Mouse (Mus musculus) liver, adult 2 months (tissue): ENCODE measurements at regions not wholly inside any gene's neighbourhood (a gene's known extent, or its start where the extent isn't known, plus 50 kb on each side); places are given as distances from the start of the nearest gene placed in this dataset.

Experiments
- CTCF ChIP-seq: fragments of 200-500 bp; IDR thresholded peaks from 2 replicates; pipeline ENCODE4 v1.5.1; 2011; ENCODE audit warnings: low read depth, low read length, control low read depth
- POLR2A ChIP-seq: fragments of 200-500 bp; IDR thresholded peaks from 2 replicates; pipeline ENCODE4 v1.6.1; 2011; ENCODE audit warnings: low read length, control low read depth; ENCODE audit not compliant: insufficient read depth; ENCODE audit errors: extremely low read depth

DNA sequence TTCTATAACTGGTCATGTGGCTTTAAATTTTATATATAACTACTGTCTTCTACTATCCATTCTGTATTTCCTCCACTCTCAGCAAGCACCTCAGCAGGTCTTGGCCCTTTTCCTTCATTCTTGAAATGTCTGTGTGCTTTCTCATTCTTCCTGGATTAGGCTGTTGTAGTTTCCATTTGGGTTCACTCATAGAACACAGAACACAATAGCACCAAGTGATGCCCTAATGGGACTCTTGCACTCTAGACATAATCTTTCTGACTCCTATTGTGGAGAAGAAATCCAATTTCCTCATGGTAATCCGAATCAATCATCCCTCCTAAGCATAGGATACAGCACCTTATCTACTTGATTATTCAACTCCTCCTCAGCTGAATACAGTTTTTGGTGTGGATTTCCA, 667.2 kb downstream of the Gm6685 start:
- TF ChIP-seq POLR2A (no peak), CTCF (no peak)
